Mouse (Mus musculus) kidney, adult 2 months (tissue): ENCODE data around the gene Nrsn1.

ENCODE experiments used
- CTCF ChIP-seq: fragments of 200-500 bp; conservative IDR thresholded peaks from 2 replicates; pipeline ENCODE4 v1.5.1; 2011; ENCODE audit warnings: low read depth, mild to moderate bottlenecking, control low read depth, low read length, moderate library complexity, mixed read lengths; ENCODE audit not compliant: insufficient read depth, insufficient read length
- POLR2A ChIP-seq: fragments of 200-500 bp; IDR thresholded peaks from one replicate; pipeline ENCODE4 v1.6.1; 2011; ENCODE audit warnings: low read depth, low read length, control low read depth

- no peak for TF ChIP-seq CTCF
- no peak for TF ChIP-seq POLR2A
Measured at GRCm38 (mm10) chr13:25251893-25252292, 18.4 kb downstream of the Nrsn1 start.
